Mouse (Mus musculus) testis, postnatal 14 days (tissue): ENCODE measurements around the gene Crhr2.

Source experiments
- DNase-seq: peaks from one replicate; pipeline ENCODE4 v3.0.0; 2021; ENCODE audit warnings: low spot score

Crhr2 gene

GRCm38 (mm10) chr6:55132794-55133193, at the start of gene Crhr2:
Crhr2 (minus strand) TSS chr6:55133016.
- DNase-seq = no peak

GRCm38 (mm10) chr6:55179560-55179959, 46.7 kb upstream of the Crhr2 start:
- DNase-seq = no peak

GRCm38 (mm10) chr6:55177060-55177732, 44.4 kb upstream of the Crhr2 start:
- DNase-seq = no peak

- DNase-seq = no peak
These were observed 43.1 kb upstream of the Crhr2 start for GRCm38 (mm10) chr6:55175892-55176291.

- no peak for DNase-seq
These were observed 42.6 kb upstream of the Crhr2 start for GRCm38 (mm10) chr6:55175456-55175855.

GRCm38 (mm10) chr6:55174741-55175181, 41.9 kb upstream of the Crhr2 start, which contains the start of gene Inmt:
Inmt (minus strand) TSS chr6:55175043.
- DNase-seq = no peak

GRCm38 (mm10) chr6:55173941-55174349, 41.1 kb upstream of the Crhr2 start:
- DNase-seq = no peak

GRCm38 (mm10) chr6:55173171-55173570, 40.4 kb upstream of the Crhr2 start:
- no peak for DNase-seq

- DNase-seq = no peak
These were observed 38.8 kb upstream of the Crhr2 start for GRCm38 (mm10) chr6:55171638-55172037.

GRCm38 (mm10) chr6:55169818-55170217, 37.0 kb upstream of the Crhr2 start:
- DNase-seq = no peak

- peak; percentile 57 for DNase-seq
These were observed 34.1 kb upstream of the Crhr2 start for GRCm38 (mm10) chr6:55166777-55167463.

GRCm38 (mm10) chr6:55163046-55163584, 30.3 kb upstream of the Crhr2 start:
- no peak for DNase-seq

GRCm38 (mm10) chr6:55161311-55161761, 28.5 kb upstream of the Crhr2 start:
- DNase-seq = no peak

GRCm38 (mm10) chr6:55159256-55159655, 26.4 kb upstream of the Crhr2 start:
- DNase-seq = no peak

- no peak for DNase-seq
These were observed 19.4 kb upstream of the Crhr2 start for GRCm38 (mm10) chr6:55152226-55152625.

GRCm38 (mm10) chr6:55146138-55146537, 13.3 kb upstream of the Crhr2 start:
- DNase-seq = no peak

GRCm38 (mm10) chr6:55145285-55145684, 12.5 kb upstream of the Crhr2 start:
- DNase-seq = no peak

- no peak for DNase-seq
These were observed 5.5 kb upstream of the Crhr2 start for GRCm38 (mm10) chr6:55138343-55138742.

- DNase-seq = no peak
These were observed 609 bp upstream of the Crhr2 start for GRCm38 (mm10) chr6:55133425-55133824.

GRCm38 (mm10) chr6:55131301-55131700, 1.5 kb downstream of the Crhr2 start:
- no peak for DNase-seq

GRCm38 (mm10) chr6:55130631-55131030, 2.2 kb downstream of the Crhr2 start:
- DNase-seq = no peak

GRCm38 (mm10) chr6:55128391-55128790, 4.4 kb downstream of the Crhr2 start:
- DNase-seq = no peak

- no peak for DNase-seq
These were observed 6.2 kb downstream of the Crhr2 start for GRCm38 (mm10) chr6:55126576-55126975.
